Mouse (Mus musculus): ENCODE results near the gene Pex14.

DNA sequence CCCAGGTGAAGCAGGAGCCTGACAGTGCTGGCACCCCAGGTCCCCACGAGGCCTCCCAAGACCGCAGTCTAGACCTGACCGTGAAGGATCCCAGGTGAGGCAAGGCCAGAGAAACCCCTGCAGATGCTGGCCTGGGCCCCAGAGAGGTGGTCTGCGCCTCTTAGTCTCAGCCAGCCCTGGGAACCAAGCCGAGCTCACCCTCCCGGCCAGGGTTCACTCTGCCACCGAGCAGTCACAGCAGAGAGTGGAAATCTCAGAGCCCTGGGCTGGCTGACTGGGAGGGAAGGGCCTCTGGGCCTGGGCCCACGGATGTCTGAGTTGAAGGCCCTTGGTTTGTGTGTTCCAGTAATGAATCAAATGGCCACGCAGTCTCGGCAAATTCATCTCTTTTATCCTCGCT is 158.4 kb downstream of the Pex14 start:
- TF ChIP-seq USF1 (IDR thresholded peaks at IDR 0.05; ENCODE audit: low read depth) (no peak), E2F4 (IDR thresholded peaks at IDR 0.05; ENCODE audit: insufficient read depth) (no peak), POLR2A (IDR thresholded peaks at IDR 0.05; ENCODE audit: insufficient read length, low read depth) (no peak), MYOG (IDR thresholded peaks at IDR 0.05; ENCODE audit: control insufficient read depth in 1 of 3, insufficient read depth in 1 of 3, insufficient read length in 2 of 3, low read depth in 2 of 3) (no peak), MAX (IDR thresholded peaks at IDR 0.05; ENCODE audit: low read depth) (no peak), TCF12 (IDR thresholded peaks at IDR 0.05; ENCODE audit: insufficient read depth, poor library complexity, severe bottlenecking) (no peak), REST (IDR thresholded peaks at IDR 0.05; ENCODE audit: insufficient read depth, insufficient read length) (no peak), POLR2AphosphoS2 (IDR thresholded peaks at IDR 0.05; ENCODE audit: insufficient read length, low read depth) (no peak), CEBPB (IDR thresholded peaks at IDR 0.05; ENCODE audit: insufficient read depth, poor library complexity, severe bottlenecking) (no peak), SRF (IDR thresholded peaks at IDR 0.05; ENCODE audit: control insufficient read depth, insufficient read length, low read depth) (no peak)
